Mouse (Mus musculus) kidney, adult 9 months (tissue): Measurements from ENCODE around the gene Lsmem1.
"Not testable (repeated sequence)": the region's sequence is repeated elsewhere in the genome, so short reads cannot be mapped to it uniquely, and the experiment has no call there.

ENCODE experiments used
- DNase-seq: peaks from one replicate; pipeline ENCODE4 v3.0.0; 2022

Gene Lsmem1

GRCm38 (mm10) chr12:40209049-40209448, 9.8 kb upstream of the Lsmem1 start:
- no peak for DNase-seq

DNA sequence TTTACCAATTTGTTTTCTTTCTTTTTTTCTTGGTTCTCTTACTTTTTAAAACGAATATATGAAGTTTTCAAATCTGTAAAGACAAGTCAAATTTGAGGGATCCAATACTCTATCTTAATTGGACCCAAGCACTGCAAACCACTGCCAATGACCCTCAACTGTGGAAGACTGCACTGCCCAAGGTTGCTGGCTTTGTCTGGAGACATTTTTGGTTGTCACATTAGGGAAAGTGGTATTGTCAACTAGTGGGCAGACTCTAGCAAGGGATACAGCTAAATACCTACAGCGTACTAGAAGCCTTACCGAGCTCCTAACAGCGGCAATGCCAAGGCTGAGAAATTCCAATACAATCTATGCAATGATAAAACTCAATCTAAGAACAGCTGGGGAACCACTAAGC, 8.6 kb upstream of the Lsmem1 start:
- no peak for DNase-seq

DNA sequence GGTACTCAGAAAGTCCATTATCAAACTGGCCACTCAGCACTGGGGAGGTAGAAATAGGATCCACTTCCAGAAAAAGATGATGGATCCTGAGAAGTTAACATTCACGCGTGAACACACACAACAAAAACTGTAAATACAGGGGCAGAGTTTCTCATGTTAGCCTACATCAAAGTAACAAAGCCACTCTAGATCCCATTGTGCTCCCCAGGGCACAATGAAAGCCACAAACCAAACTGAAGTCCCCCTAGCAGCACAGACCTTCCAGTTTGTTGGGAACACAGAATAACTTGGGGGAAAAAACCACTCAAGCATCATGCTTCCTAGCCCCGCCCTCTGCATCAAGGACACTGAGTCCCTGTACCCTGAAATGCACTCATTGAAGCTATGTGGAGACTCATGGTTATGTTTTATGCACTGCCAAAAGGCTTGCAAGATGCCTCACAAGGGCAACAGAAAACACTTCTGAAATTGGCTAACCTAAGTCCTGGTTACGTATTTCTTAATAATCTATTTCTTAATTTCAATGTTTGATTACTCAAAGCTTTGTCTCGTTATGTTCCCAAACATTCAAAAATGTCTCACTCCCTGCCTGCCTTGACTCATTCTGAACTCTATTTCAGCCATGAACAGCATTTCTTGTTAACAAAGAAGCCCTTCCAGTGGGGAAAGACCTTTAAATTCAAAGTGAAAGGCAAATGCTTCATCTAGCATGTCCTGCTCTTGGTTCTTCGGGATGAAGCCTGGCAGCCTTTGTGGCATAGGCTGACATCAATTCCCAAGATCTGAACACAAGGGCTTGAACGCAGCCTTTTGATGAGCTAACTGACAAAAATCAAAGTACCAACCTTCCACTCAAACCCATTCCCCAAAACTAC, 3.1 kb upstream of the Lsmem1 start:
- DNase-seq, result no peak

DNA sequence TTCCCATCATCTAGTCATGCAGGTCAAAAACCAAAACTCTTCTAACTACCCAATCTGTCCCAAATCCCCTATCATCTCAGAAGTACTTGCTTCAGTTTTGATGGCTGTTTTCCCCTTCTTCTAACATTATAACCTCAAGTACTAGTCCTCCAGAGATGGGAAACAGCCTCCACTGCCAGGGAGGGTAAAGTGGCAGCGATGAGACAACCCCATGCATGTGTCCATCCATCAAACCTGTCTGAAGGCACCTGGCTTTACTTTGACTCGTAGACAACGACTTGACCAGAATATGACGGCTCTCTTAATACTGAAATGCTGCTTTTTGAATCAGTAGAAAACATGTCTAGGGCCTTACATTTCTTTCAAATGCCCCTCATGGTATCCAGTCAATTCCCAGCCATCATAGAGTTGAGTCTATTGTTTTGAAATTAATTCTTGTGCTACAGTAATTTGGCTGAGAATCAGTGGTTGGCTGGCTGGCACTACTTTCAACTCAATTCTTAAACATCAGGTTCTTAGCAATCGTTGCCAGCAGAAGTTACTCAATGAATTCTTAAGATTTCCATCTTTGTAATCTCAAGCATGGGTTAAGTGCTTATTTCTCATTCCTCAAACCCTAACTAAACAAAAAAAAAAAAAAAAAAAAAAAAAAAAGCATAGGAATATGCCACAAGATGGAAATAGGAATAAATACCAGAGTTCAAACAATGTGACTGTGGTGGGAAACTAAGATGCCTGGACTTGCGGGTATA, 1.4 kb upstream of the Lsmem1 start:
- no peak for DNase-seq

DNA sequence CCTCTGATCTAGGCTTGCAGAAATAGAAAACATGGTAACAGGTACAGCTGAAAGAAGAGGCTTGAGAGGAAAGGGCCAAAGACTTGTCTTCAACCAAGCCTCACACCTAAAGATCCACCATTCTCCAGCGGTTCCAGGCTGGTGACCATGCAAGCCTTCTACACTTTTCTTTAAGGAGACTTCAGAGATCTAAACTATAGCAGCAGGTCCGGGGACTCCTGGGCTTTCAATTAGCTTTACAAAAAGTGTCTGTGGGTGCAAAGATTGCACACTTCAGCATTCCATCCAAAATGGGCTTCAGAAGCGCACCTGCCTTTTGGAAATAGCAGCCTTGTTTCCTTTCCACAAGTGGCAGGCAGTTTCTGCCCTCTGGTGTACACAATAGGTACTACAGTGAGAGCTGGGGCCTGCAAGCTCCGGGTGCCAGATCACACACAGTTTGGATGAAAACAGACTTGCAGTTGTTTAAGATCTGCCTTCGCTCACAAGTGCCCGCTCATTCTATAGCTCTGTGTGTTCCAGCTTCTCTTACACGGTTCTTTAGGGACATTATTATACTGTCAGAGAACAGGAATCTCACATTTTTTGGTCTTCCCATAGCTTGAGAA, 609 bp upstream of the Lsmem1 start:
- DNase-seq, result peak; percentile 74

DNA sequence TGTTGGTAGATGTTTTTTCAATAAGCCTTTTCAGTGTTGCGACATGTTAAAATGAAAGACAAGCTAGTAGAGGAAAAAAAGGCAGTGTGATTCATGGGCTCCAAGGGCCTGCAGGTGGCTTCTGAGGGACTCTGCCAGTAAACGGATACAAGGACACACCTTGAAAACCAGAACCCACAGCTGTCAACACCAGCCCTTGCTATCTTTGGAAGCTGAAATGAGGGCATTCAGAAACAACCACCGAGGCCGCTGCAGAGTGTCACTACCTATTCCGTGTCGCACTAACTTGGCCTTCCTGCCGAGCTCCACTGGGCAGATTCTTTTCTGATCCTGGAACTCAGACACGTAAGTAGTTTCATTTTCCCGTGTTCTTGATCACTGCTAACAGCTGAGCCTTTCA, 863 bp downstream of the Lsmem1 start:
- no peak for DNase-seq

DNA sequence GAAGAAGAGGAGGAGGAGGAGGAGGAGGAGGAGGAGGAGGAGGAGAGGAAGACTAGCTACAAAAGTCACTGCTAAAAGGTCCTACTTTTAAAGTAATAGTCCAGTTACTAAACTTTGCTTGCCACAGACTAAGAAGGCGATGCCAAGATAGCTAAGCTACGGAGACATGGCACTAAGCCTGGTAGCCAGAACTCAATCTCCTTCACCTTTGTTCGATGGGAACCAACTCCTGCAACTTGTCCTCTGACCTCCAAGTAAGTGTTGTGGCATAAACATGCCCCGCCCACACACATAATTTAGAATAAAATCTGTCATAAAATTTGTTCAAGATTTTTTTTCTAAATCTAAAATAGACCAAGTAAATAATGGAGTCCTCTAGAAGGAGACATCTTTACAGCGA, 1.3 kb downstream of the Lsmem1 start:
- DNase-seq, result no peak

GRCm38 (mm10) chr12:40197511-40197910, 1.8 kb downstream of the Lsmem1 start:
- DNase-seq, result no peak

DNA sequence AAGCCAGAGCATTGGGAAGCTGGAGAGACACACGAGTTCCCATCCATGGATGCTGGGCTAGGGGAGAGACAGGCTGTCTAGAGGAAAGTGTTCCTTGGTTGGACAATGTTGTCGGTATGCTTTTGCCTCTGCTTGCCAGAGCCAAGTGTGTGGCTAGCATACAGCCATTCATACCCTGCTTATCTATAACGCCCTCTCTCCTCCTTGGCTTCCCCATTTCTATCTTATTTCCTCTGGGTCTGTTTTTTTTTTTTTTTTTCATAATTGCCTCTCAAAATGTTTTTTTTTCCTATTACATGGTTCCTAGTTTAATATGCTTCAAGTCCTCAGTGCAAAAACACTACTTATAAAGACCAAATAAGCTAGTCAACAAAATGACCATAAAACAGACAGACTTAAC, 13.8 kb downstream of the Lsmem1 start:
- no peak for DNase-seq

DNA sequence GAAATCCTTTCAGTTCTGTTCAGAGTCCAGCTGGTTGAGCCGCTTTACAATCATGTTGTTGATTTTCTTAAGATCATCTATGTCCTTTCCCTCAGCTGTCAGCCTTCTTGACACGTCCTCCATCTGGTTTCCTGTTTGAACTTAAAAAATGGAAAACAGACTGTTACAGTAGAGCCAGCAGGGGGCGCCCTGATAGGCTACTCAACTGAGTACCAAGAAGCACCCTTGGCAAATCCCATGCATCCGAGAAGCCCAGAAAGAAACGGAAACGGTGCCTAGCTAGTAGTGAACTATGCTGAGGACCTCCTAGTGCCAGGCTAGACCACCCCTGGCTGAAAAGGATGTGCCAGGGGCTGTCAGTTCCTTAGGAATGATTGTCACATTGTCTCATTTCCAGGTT, 22.2 kb downstream of the Lsmem1 start:
- peak; percentile 26 for DNase-seq

- DNase-seq, result no peak
Observed at GRCm38 (mm10) chr12:40176158-40176557, 23.1 kb downstream of the Lsmem1 start.

- DNase-seq, result not testable (repeated sequence)
Observed at GRCm38 (mm10) chr12:40175171-40175570, 24.1 kb downstream of the Lsmem1 start.

- DNase-seq, result no peak
Observed at GRCm38 (mm10) chr12:40171637-40172036, 27.7 kb downstream of the Lsmem1 start.

GRCm38 (mm10) chr12:40169675-40170074, 29.6 kb downstream of the Lsmem1 start:
- no peak for DNase-seq

DNA sequence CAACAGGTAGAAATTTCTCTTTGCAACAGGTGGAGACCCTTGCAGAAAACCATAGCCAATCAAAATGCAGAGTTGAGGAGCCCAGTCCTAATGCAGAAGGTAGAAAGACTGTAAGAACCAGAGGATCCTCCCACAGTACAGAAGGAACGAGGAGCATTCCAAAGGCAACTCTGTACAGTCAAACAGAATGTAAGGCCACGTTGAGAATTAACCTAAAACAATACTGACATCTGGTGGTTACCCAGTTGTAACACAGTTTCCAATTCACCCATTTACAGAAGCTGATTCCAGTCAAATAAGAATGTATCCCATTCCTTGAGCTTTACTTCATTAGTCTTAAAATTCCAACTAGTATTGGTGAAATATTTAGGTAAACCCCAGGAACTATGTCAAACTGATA, 34.7 kb downstream of the Lsmem1 start:
- peak; percentile 62 for DNase-seq

- DNase-seq, result no peak
Observed at GRCm38 (mm10) chr12:40160777-40161176, 38.5 kb downstream of the Lsmem1 start.

DNA sequence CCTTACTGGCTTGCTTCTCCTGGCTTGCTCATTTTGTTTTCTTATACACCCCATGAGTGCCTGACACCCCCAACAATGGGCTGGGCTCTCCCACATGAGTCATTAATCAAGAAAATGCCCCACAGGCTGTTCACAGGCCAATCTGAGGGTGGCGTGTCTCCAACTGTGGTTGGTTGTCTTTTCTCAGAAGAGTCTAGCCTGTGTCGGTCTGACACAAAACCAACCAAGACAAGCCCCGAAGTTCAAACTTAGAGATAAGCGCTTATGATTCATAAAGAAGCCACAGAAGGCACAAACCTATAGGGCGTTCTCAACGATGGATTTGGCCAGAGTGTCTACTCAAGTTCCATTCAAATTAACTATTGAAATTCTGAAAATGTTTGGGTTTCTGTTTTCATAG, 45.1 kb downstream of the Lsmem1 start:
- DNase-seq, result no peak

DNA sequence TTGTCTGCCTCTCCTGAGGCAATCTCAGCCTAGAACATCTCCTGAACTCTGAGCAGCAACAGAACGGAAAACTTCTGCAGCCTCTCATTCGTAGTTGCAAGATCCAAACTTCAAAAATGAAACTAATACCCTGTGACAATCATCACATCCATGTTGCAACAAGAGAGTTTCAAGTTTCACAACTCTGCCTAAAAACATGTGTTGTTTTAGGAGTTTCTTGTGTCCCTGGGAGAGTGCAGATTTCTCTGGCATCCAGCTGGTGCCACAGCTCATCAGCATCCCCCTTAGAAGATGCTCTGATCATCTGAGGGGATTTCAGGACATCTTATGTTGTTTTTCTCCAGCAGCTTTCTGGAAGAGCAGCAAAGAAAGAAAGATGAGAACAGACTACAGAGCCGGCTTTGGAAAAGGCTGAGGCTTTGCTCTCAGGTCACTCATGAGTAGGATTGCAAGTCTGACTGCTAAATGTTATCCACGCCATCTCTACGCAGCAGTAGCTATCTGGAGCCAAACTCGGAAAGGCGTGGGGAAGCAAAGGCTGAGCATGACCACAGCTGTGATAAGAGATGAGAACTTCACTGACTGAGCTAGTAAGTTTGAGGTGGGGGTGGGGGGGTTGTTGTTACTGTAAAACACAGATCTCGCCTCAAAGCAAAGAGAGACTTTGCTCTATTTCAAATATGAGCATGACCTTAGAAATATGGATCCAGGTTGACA, 46.8 kb downstream of the Lsmem1 start:
- DNase-seq, result no peak

GRCm38 (mm10) chr12:40147319-40147718, 52.0 kb downstream of the Lsmem1 start:
- peak; percentile 39 for DNase-seq

DNA sequence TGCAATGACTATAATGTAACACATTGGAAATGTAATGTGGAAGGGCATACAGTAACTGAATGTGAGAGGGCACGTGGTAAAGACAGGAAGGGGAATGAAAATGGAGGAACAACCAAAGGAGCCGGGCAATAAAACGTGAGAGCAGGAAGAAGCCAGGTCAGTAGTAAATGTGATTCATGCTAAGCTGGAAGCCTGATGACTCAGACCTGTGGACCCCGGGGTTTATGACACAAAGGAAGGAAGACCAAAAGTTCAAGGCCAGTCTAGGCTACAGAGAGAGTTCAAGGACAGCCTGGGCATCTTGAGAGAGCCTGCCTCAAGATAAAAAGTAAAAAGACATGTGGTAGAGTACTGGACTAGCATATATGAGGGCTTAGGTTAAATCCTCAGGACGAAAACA, 52.8 kb downstream of the Lsmem1 start:
- DNase-seq, result no peak

GRCm38 (mm10) chr12:40140706-40141105, 58.6 kb downstream of the Lsmem1 start:
- no peak for DNase-seq

- no peak for DNase-seq
Observed at GRCm38 (mm10) chr12:40139484-40140245, 59.6 kb downstream of the Lsmem1 start.
